Comparison of ENCODE assay signal across 9 mouse cellular contexts in genomic region chr7:99979546-99980131, GRCm38 (mm10). TPM values are rescaled to one million over a fixed set of nuclear protein-coding genes. Genes with fewer than 3 reads are reported as not detected.
DNase-seq lines count a peak whose midpoint lies in the region; ATAC-seq and TF ChIP-seq lines count a peak whose summit lies in the region.
"Had no signal": no experiment of that assay in that cellular context is flagged by ENCODE, and none has a peak within 500 bp of the region (broad histone marks: within the 10 kb centered on the region; RNA-seq: fewer than 3 reads in every experiment).

No protein-coding gene starts in this region.

- peak; percentile 78 for ATAC-seq in forebrain, embryonic 12.5 days (ENCODE audit: low FRiP score)
- ATAC-seq in limb, embryonic 12.5 days (ENCODE audit: insufficient number of reproducible peaks, insufficient read depth, low FRiP score, low TSS enrichment, low read depth), result peak; percentile 71
- peak; percentile 80 for ATAC-seq in midbrain, embryonic 15.5 days (replicated peaks)

- peaks cover 5% of the 10 kb centered on the region; the same call in 1 of the 2 replicates for H3K4me1 ChIP-seq in bone marrow, adult 2 months (ENCODE audit: control insufficient read depth, insufficient read depth, low read length)
- H3K4me1 ChIP-seq in forebrain, embryonic 12.5 days, result peaks cover 19% of the 10 kb centered on the region
- peaks cover 24% of the 10 kb centered on the region for H3K4me1 ChIP-seq in limb, embryonic 12.5 days (replicated peaks)
- peaks cover 27% of the 10 kb centered on the region for H3K4me1 ChIP-seq in midbrain, embryonic 15.5 days

- WGBS in bone marrow, adult 2 months, result under 1% methylated on average over 51 of the region's 51 CpGs
- WGBS in forebrain, embryonic 12.5 days, result 0% methylated on average over 51 of the region's 51 CpGs
- WGBS in limb, embryonic 12.5 days, result under 1% methylated on average over 47 of the region's 51 CpGs
- under 1% methylated on average over 51 of the region's 51 CpGs for WGBS in midbrain, embryonic 15.5 days

- H3K36me3 ChIP-seq in forebrain, embryonic 12.5 days (replicated peaks), result no peaks in the 10 kb centered on the region
- no peaks in the 10 kb centered on the region for H3K36me3 ChIP-seq in limb, embryonic 12.5 days
- no peaks in the 10 kb centered on the region for H3K36me3 ChIP-seq in midbrain, embryonic 15.5 days (replicated peaks)

- H3K9ac ChIP-seq in forebrain, embryonic 12.5 days, result peak overlapping the region; percentile 98
- H3K9ac ChIP-seq in limb, embryonic 12.5 days (replicated peaks), result peak overlapping the region; percentile 99
- H3K9ac ChIP-seq in midbrain, embryonic 15.5 days, result peak overlapping the region; percentile 77

- H3K27ac ChIP-seq in bone marrow, adult 2 months (ENCODE audit: control insufficient read depth, insufficient read depth, low read depth, low read length, poor library complexity), result peak overlapping the region; percentile 96
- H3K27ac ChIP-seq in forebrain, embryonic 12.5 days, result peak overlapping the region; percentile 97
- peak overlapping the region; percentile 96 for H3K27ac ChIP-seq in limb, embryonic 12.5 days
- peak overlapping the region; percentile 96 for H3K27ac ChIP-seq in midbrain, embryonic 15.5 days

- peak overlapping the region; percentile 61 for H3K4me2 ChIP-seq in forebrain, embryonic 12.5 days
- H3K4me2 ChIP-seq in limb, embryonic 12.5 days, result peak overlapping the region; percentile 68
- peak overlapping the region; percentile 88 for H3K4me2 ChIP-seq in midbrain, embryonic 15.5 days

- peak; percentile 50 for DNase-seq in left cerebral cortex, postnatal 4 days
- no peak for DNase-seq in left cerebral cortex, adult 8-10 months (ENCODE audit: low spot score in 2 of 2)
- DNase-seq in heart, postnatal 4 days, result peak; percentile 55
- DNase-seq in testis, postnatal 14 days (ENCODE audit: low spot score), result peak; percentile 84

- no peak for TF ChIP-seq POLR2A in bone marrow, adult 2 months (IDR thresholded peaks at IDR 0.05; ENCODE audit: borderline replicate concordance, control insufficient read depth, low read depth, low read length)

- no peaks in the 10 kb centered on the region for H3K27me3 ChIP-seq in forebrain, embryonic 12.5 days
- no peaks in the 10 kb centered on the region for H3K27me3 ChIP-seq in limb, embryonic 12.5 days
- H3K27me3 ChIP-seq in midbrain, embryonic 15.5 days (replicated peaks), result no peaks in the 10 kb centered on the region

- peak overlapping the region; percentile 73 for H3K4me3 ChIP-seq in bone marrow, adult 2 months (replicated peaks; ENCODE audit: control insufficient read depth, low read depth, low read length)
- peak overlapping the region; percentile 97 for H3K4me3 ChIP-seq in forebrain, embryonic 12.5 days (replicated peaks)
- peak overlapping the region; percentile 93 for H3K4me3 ChIP-seq in limb, embryonic 12.5 days (replicated peaks)
- H3K4me3 ChIP-seq in midbrain, embryonic 15.5 days, result peak overlapping the region; percentile 92

- no peaks in the 10 kb centered on the region for H3K9me3 ChIP-seq in forebrain, embryonic 12.5 days
- H3K9me3 ChIP-seq in limb, embryonic 12.5 days, result 0 out of 2 replicates have a peak, but pooled peaks cover 9% of the 10 kb centered on the region
- no peaks in the 10 kb centered on the region for H3K9me3 ChIP-seq in midbrain, embryonic 15.5 days

- TF ChIP-seq CTCF in bone marrow, adult 2 months (IDR thresholded peaks at IDR 0.05; ENCODE audit: control insufficient read depth, insufficient read depth, low read length), result no peak

- intact Hi-C loops in left cerebral cortex, postnatal 4 days (cut with DNase I), result loop anchor here (10.0 kb wide), 1 partner anchor 55 kb away; no protein-coding TSS in a partner anchor

RNA-seq across cellular contexts. Expression of gene Rnf169, which starts 0.6 kb away (rescaled TPM):
- 10 to 100 TPM; 25.4 to 27.1 TPM for total RNA-seq in left cerebral cortex, postnatal 4 days (2021)
- 10 to 100 TPM; 49.0 to 54.0 (median 51.9) TPM for total RNA-seq in left cerebral cortex, adult 8-10 months (2022)
- 14.8 and 22.3 TPM in 2 replicates for polyA plus RNA-seq in bone marrow, adult 2 months (2011; ENCODE audit: insufficient read depth, insufficient read length, low replicate concordance, missing spikeins)
- 6.0 and 7.1 TPM in 2 replicates for polyA plus RNA-seq in forebrain, embryonic 12.5 days (2016; fragmentation: Nextera tagmentation; extraction: Ambion mirVana)
- total RNA-seq in heart, postnatal 4 days (2021), result 10 to 100 TPM; 16.1 to 16.9 TPM
- polyA plus RNA-seq in limb, embryonic 12.5 days (2016; fragmentation: Nextera tagmentation; extraction: Ambion mirVana), result 7.9 and 8.0 TPM in 2 replicates
- 5.7 and 6.2 TPM in 2 replicates for polyA plus RNA-seq in midbrain, embryonic 15.5 days (2015; fragmentation: Nextera tagmentation; extraction: Ambion mirVana)

RNA-seq across cellular contexts. Expression of gene Chrdl2, which starts 26.3 kb away (rescaled TPM):
- not detected for total RNA-seq in left cerebral cortex, postnatal 4 days (2021)
- under 1 TPM; 0.19 to 0.61 (median 0.48) TPM for total RNA-seq in left cerebral cortex, adult 8-10 months (2022)
- not detected in 2 replicates for polyA plus RNA-seq in bone marrow, adult 2 months (2011; ENCODE audit: insufficient read depth, insufficient read length, low replicate concordance, missing spikeins)
- polyA plus RNA-seq in forebrain, embryonic 12.5 days (2016; fragmentation: Nextera tagmentation; extraction: Ambion mirVana), result 0.13 and 0.20 TPM in 2 replicates
- not detected for total RNA-seq in heart, postnatal 4 days (2021)
- polyA plus RNA-seq in limb, embryonic 12.5 days (2016; fragmentation: Nextera tagmentation; extraction: Ambion mirVana), result 2.6 and 3.6 TPM in 2 replicates
- 0.34 TPM in 1 of 2 replicates, not detected in the other for polyA plus RNA-seq in midbrain, embryonic 15.5 days (2015; fragmentation: Nextera tagmentation; extraction: Ambion mirVana)
- total RNA-seq: neutrophil, adult 5-6 weeks had no signal

Comparison
In these comparisons a context has a peak if more than half of its experiments do, and no peak if none do; other contexts are left out.
1. DNase-seq: peak in left cerebral cortex, postnatal 4 days (single experiment), heart, postnatal 4 days (single experiment) and testis, postnatal 14 days (single experiment); none in left cerebral cortex, adult 8-10 months (0 of 2).
2. Peak in every context shown above with its lines, with median percentiles within 50 percentile points of each other: H3K27ac ChIP-seq, H3K4me3 ChIP-seq, ATAC-seq, H3K4me2 ChIP-seq and H3K9ac ChIP-seq.